Mouse (Mus musculus): ENCODE measurements around the gene Asb13. TPM values are rescaled to one million over a fixed set of nuclear protein-coding genes. Genes with fewer than 3 reads are reported as not detected.
A peak's percentile ranks its signal among the peaks of the same experiment; 100 is the strongest.

The Asb13 gene
- polyA plus RNA-seq, 1 experiment from 2014 or later: 4.9 TPM

- peaks cover 5% of the 10 kb centered on the region for H3K4me1 ChIP-seq (replicated peaks; ENCODE audit: control insufficient read depth, insufficient read depth, low read length)
- H3K9me3 ChIP-seq (ENCODE audit: control insufficient read depth, low read length): no peaks in the 10 kb centered on the region
- peak; percentile 44 for ATAC-seq (replicated peaks; ENCODE audit: low FRiP score)
- no peaks in the 10 kb centered on the region for H3K36me3 ChIP-seq (ENCODE audit: control insufficient read depth, insufficient read depth, low read length)
- no peak overlapping the region for H3K4me3 ChIP-seq (ENCODE audit: low read depth, low read length)
- peak overlapping the region; percentile 43; the same call in 1 of the 2 replicates for H3K27ac ChIP-seq (ENCODE audit: low read depth, low read length)
- 60% methylated on average over 1 of the region's 1 CpGs for WGBS
- DNase-seq (ENCODE audit: low spot score): no peak
- no peaks in the 10 kb centered on the region for H3K27me3 ChIP-seq (replicated peaks; ENCODE audit: control insufficient read depth, insufficient read depth, low read length)
- no peak overlapping the region for H3K4me2 ChIP-seq
- H3K9ac ChIP-seq (ENCODE audit: low read depth, low read length): no peak overlapping the region
Measured at GRCm38 (mm10) chr13:3669611-3670010, 35.8 kb downstream of the Asb13 start.

- DNase-seq (ENCODE audit: low spot score) (no peak), ATAC-seq (replicated peaks; ENCODE audit: low FRiP score) (peak; percentile 66)
- H3K36me3 ChIP-seq (ENCODE audit: control insufficient read depth, insufficient read depth, low read length): no peaks in the 10 kb centered on the region
- H3K9ac ChIP-seq (ENCODE audit: low read depth, low read length): no peak overlapping the region
- H3K4me3 ChIP-seq (ENCODE audit: low read depth, low read length): no peak overlapping the region
- H3K9me3 ChIP-seq (ENCODE audit: control insufficient read depth, low read length): no peaks in the 10 kb centered on the region
- H3K27me3 ChIP-seq (replicated peaks; ENCODE audit: control insufficient read depth, insufficient read depth, low read length): no peaks in the 10 kb centered on the region
- peak overlapping the region; percentile 48 for H3K27ac ChIP-seq (ENCODE audit: low read depth, low read length)
- no peak overlapping the region for H3K4me2 ChIP-seq
- 55% methylated on average over 1 of the region's 1 CpGs for whole genome bisulfite sequencing
- peaks cover 5% of the 10 kb centered on the region for H3K4me1 ChIP-seq (replicated peaks; ENCODE audit: control insufficient read depth, insufficient read depth, low read length)
Measured at GRCm38 (mm10) chr13:3670039-3670438, 36.2 kb downstream of the Asb13 start.

- WGBS: 70% methylated on average over 3 of the region's 3 CpGs
- ATAC-seq (replicated peaks; ENCODE audit: low FRiP score): no peak
- H3K27me3 ChIP-seq (replicated peaks; ENCODE audit: control insufficient read depth, insufficient read depth, low read length): no peaks in the 10 kb centered on the region
- no peak for DNase-seq (ENCODE audit: low spot score)
- peaks cover 5% of the 10 kb centered on the region for H3K4me1 ChIP-seq (replicated peaks; ENCODE audit: control insufficient read depth, insufficient read depth, low read length)
- H3K4me2 ChIP-seq: no peak overlapping the region
- H3K9me3 ChIP-seq (ENCODE audit: control insufficient read depth, low read length): no peaks in the 10 kb centered on the region
- H3K9ac ChIP-seq (ENCODE audit: low read depth, low read length): no peak overlapping the region
- H3K36me3 ChIP-seq (ENCODE audit: control insufficient read depth, insufficient read depth, low read length): no peaks in the 10 kb centered on the region
- H3K4me3 ChIP-seq (ENCODE audit: low read depth, low read length): no peak overlapping the region
- no peak overlapping the region for H3K27ac ChIP-seq (ENCODE audit: low read depth, low read length)
Measured at GRCm38 (mm10) chr13:3673151-3673550, 39.3 kb downstream of the Asb13 start.

GRCm38 (mm10) chr13:3673622-3674021 lies 39.8 kb downstream of the Asb13 start:
- Histone ChIP-seq H3K36me3 (ENCODE audit: control insufficient read depth, insufficient read depth, low read length) (no peaks in the 10 kb centered on the region), H3K4me2 (no peak overlapping the region), H3K27ac (ENCODE audit: low read depth, low read length) (no peak overlapping the region), H3K9ac (ENCODE audit: low read depth, low read length) (no peak overlapping the region), H3K4me3 (ENCODE audit: low read depth, low read length) (no peak overlapping the region), H3K4me1 (replicated peaks; ENCODE audit: control insufficient read depth, insufficient read depth, low read length) (peaks cover 5% of the 10 kb centered on the region), H3K27me3 (replicated peaks; ENCODE audit: control insufficient read depth, insufficient read depth, low read length) (no peaks in the 10 kb centered on the region), H3K9me3 (ENCODE audit: control insufficient read depth, low read length) (no peaks in the 10 kb centered on the region)
- no peak for DNase-seq (ENCODE audit: low spot score)
- ATAC-seq (replicated peaks; ENCODE audit: low FRiP score): no peak
- 71% methylated on average over 4 of the region's 4 CpGs for WGBS

GRCm38 (mm10) chr13:3675855-3676254 lies 42.0 kb downstream of the Asb13 start:
- DNase-seq (ENCODE audit: low spot score): no peak
- H3K4me1 ChIP-seq (replicated peaks; ENCODE audit: control insufficient read depth, insufficient read depth, low read length): no peaks in the 10 kb centered on the region
- H3K9ac ChIP-seq (ENCODE audit: low read depth, low read length): no peak overlapping the region
- ATAC-seq (replicated peaks; ENCODE audit: low FRiP score): no peak
- H3K27ac ChIP-seq (ENCODE audit: low read depth, low read length): no peak overlapping the region
- H3K27me3 ChIP-seq (replicated peaks; ENCODE audit: control insufficient read depth, insufficient read depth, low read length): no peaks in the 10 kb centered on the region
- H3K4me3 ChIP-seq (ENCODE audit: low read depth, low read length): no peak overlapping the region
- no peak overlapping the region for H3K4me2 ChIP-seq
- WGBS: 82% methylated on average over 4 of the region's 4 CpGs
- H3K9me3 ChIP-seq (ENCODE audit: control insufficient read depth, low read length): no peaks in the 10 kb centered on the region
- no peaks in the 10 kb centered on the region for H3K36me3 ChIP-seq (ENCODE audit: control insufficient read depth, insufficient read depth, low read length)

GRCm38 (mm10) chr13:3679098-3679497 lies 45.3 kb downstream of the Asb13 start:
- Histone ChIP-seq H3K9ac (ENCODE audit: low read depth, low read length) (no peak overlapping the region), H3K27ac (ENCODE audit: low read depth, low read length) (no peak overlapping the region), H3K4me2 (no peak overlapping the region), H3K9me3 (ENCODE audit: control insufficient read depth, low read length) (no peaks in the 10 kb centered on the region), H3K27me3 (replicated peaks; ENCODE audit: control insufficient read depth, insufficient read depth, low read length) (no peaks in the 10 kb centered on the region), H3K36me3 (ENCODE audit: control insufficient read depth, insufficient read depth, low read length) (no peaks in the 10 kb centered on the region), H3K4me3 (ENCODE audit: low read depth, low read length) (no peak overlapping the region), H3K4me1 (replicated peaks; ENCODE audit: control insufficient read depth, insufficient read depth, low read length) (no peaks in the 10 kb centered on the region)
- ATAC-seq (replicated peaks; ENCODE audit: low FRiP score) (no peak), DNase-seq (ENCODE audit: low spot score) (no peak)
- WGBS: 70% methylated on average over 4 of the region's 4 CpGs

- H3K4me1 ChIP-seq (replicated peaks; ENCODE audit: control insufficient read depth, insufficient read depth, low read length): no peaks in the 10 kb centered on the region
- 57% methylated on average over 1 of the region's 1 CpGs for WGBS
Measured at GRCm38 (mm10) chr13:3686306-3686705, 52.5 kb downstream of the Asb13 start.

GRCm38 (mm10) chr13:3694599-3695343 lies 60.9 kb downstream of the Asb13 start:
- Histone ChIP-seq H3K4me1 (replicated peaks; ENCODE audit: control insufficient read depth, insufficient read depth, low read length) (no peaks in the 10 kb centered on the region; the same call in 1 of the 2 replicates), H3K27me3 (replicated peaks; ENCODE audit: control insufficient read depth, insufficient read depth, low read length) (no peaks in the 10 kb centered on the region), H3K4me2 (no peak overlapping the region), H3K27ac (ENCODE audit: low read depth, low read length) (no peak overlapping the region), H3K36me3 (ENCODE audit: control insufficient read depth, insufficient read depth, low read length) (no peaks in the 10 kb centered on the region), H3K9me3 (ENCODE audit: control insufficient read depth, low read length) (no peaks in the 10 kb centered on the region), H3K9ac (ENCODE audit: low read depth, low read length) (no peak overlapping the region), H3K4me3 (ENCODE audit: low read depth, low read length) (no peak overlapping the region)
- ATAC-seq (replicated peaks; ENCODE audit: low FRiP score) (0 out of 2 replicates have a peak, but pooled peaks have one; percentile 20), DNase-seq (ENCODE audit: low spot score) (no peak)
- 35% methylated on average over 11 of the region's 11 CpGs for WGBS

More at GRCm38 (mm10) chr13:3686306-3686705, 52.5 kb downstream of the Asb13 start:
- H3K9ac ChIP-seq (ENCODE audit: low read depth, low read length): no peak overlapping the region
- DNase-seq (ENCODE audit: low spot score) (no peak), ATAC-seq (replicated peaks; ENCODE audit: low FRiP score) (no peak)
- no peaks in the 10 kb centered on the region for H3K9me3 ChIP-seq (ENCODE audit: control insufficient read depth, low read length)
- H3K4me2 ChIP-seq: no peak overlapping the region
- no peaks in the 10 kb centered on the region for H3K27me3 ChIP-seq (replicated peaks; ENCODE audit: control insufficient read depth, insufficient read depth, low read length)
- no peaks in the 10 kb centered on the region for H3K36me3 ChIP-seq (ENCODE audit: control insufficient read depth, insufficient read depth, low read length)
- no peak overlapping the region for H3K4me3 ChIP-seq (ENCODE audit: low read depth, low read length)
- H3K27ac ChIP-seq (ENCODE audit: low read depth, low read length): no peak overlapping the region

Measured in liver, embryonic 11.5 days (tissue).